Mouse (Mus musculus) megakaryocyte, adult 5-6 weeks (primary cell): ENCODE measurements around the gene Thada. TPM values are rescaled to one million over a fixed set of nuclear protein-coding genes. Genes with fewer than 3 reads are reported as not detected.
"Not testable (repeated sequence)": the region's sequence is repeated elsewhere in the genome, so short reads cannot be mapped to it uniquely, and the experiment has no call there.

ENCODE experiments used
- ATAC-seq: 2 replicates; pipeline ENCODE4 v1.8.0; 2016; ENCODE audit warnings: mild to moderate bottlenecking, inconsistent platforms; ENCODE audit not compliant: poor library complexity, severe bottlenecking
- total RNA-seq, 2 experiments: library from RNA; stranded (forward) in 1 of 2; stranded (reverse) in 1 of 2; fragments of 153-499, 151-499 nt in 1 of 2; fragments of 221-1000, 200-1000 nt in 1 of 2; gene quantifications; 2 replicates each; pipeline versions ENCODE4 v1.2.3 to v1.2.4; 2015 to 2017

The Thada gene
- total RNA-seq, 2 experiments from 2014 or later = 12.5 to 15.4 TPM

DNA sequence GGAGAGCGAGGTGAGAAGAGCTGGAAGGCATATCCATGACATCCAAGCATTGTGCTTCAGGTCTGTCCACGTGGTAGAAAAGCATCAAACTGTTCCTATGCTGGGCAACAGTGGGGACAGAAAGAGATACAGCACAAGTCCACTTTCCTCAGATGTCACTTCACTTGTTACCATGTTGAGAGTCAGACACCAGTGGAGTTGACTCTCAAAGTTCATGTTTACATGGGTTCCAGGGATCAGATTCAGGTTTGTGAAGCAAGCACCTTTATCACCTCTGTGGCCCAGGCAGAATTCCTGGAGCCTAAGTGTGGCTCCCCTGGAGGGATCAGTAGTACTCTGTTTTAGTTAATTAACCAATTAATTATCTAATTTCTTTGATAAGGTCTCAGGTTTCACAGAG is 232.2 kb downstream of the Thada start:
- ATAC-seq = no peak

DNA sequence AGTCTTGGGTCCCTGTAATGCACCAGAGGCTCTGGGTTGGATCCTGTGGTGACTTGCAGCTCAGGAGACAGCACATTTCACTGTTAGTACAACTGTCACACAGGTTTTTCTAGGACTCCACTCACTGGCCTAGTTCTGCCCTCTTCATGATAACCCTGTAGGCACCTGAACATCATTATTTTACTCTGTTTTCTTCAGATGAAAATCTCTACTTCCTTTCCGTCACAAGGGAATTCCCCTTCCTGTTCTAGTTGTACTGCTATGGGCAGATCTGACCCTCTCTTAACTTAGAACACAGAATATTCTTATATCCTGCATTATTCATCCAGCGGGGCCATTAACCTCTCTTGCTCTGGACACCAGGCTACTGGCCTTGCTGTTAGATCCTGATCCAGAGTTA is 234.6 kb downstream of the Thada start:
- ATAC-seq = no peak

DNA sequence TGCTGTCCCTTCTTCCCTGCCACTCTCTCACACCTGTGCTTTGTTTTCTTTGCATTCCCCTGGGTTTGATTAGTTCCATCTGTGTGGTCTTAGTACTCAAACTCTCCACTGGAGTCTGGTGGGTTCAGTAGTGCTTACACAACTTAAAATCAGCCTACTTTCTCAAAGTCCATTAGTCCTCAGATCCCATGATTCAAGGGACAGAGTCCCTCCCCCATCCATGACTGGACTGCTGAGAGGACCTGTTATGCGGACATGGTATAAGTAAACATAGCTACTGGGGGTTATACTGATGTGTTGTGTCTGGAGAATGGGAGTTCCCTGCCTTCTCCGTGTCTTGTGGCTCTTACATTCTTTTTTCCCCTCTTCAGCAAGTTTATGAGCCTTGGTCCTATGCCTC is 237.8 kb downstream of the Thada start:
- ATAC-seq = no peak

DNA sequence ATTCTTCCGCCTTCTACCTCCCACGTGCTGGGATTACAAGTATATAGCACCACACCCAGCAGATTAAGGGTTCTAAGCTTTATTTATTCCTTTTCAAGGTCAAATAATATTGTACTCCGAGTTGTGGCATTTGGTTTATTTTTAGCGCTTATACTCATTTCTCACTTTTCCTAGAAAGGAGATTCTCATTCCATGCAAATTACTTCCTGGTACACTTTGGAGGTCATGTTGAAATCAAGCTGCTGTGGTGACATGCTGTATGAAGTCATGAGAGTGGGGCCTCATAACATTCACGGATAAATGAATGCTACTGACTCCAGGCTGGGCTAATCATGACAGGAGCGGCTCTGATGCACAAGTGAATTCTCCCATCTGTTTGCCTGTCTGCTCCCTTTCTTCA is 239.3 kb downstream of the Thada start:
- peak; percentile 53 for ATAC-seq

DNA sequence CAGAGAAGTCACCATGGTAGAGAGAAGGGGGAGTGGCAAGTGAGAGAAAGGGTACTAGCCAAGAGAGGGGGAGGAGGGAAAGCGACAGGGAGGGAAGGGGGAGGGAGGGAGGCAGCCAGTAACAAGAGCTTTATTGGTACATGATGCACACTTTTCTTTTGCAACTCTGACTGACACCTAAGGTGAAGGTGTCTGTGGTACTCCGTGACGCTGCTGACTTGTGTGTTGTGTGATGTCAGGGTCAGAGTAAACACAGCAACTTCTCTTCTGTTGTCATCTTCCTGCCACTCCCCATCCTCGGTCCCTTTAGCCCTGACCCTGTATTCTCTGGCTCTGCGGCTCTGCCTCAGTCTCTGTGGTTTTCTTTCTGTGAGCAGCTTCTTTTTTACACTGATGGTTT is 239.8 kb downstream of the Thada start:
- peak; percentile 94 for ATAC-seq

DNA sequence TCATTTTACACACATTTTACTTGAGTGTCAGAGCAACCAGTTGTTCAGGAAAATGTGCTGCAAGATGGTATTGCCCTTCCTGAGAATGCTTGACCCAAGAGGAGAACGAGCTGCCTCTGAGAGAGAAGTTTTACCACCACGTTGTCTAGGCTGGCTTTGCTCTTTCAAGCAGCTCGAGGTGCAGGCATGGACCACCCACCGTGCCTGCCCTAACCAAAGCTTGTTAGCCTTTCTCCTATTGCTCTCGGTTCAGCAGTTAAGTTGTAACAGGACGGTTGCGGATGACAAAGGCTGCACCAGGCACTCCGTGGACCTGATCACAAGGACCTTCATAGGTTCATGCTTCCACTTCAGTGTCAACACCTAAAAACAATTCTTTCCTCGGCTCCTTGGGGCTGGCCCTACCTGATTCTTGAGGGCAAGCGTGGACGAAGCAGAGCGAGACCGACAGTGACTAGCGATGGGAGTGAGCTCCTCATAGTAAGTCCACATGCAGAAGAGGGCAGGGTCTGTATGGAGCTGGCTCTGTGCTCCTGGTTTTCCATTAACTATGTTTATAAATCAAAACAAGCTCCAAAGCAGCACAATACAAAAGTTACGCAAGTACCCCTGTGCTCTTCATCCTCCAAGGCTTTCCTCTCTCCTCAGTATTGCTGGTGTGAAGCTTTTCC is 241.7 kb downstream of the Thada start:
- ATAC-seq = no peak

DNA sequence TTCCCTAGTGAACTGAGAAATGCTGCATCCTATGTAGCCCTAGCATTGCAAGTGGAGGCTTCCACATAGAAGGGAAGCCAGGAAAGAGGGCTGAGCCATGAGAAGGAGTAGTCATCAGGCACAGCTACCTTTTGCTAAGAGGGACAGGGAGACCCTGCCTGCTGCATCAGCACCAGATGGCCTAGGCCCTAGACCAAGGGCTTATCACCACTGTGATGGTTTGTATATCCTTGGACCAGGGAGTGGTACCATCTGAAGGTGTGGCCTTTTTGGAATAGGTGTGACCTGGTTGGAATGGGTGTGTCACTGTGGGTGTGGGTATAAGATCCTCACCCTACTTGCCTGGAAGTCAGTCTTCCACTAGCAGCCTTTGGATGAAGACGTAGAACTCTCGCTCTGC is 247.2 kb downstream of the Thada start:
- ATAC-seq = not testable (repeated sequence)

DNA sequence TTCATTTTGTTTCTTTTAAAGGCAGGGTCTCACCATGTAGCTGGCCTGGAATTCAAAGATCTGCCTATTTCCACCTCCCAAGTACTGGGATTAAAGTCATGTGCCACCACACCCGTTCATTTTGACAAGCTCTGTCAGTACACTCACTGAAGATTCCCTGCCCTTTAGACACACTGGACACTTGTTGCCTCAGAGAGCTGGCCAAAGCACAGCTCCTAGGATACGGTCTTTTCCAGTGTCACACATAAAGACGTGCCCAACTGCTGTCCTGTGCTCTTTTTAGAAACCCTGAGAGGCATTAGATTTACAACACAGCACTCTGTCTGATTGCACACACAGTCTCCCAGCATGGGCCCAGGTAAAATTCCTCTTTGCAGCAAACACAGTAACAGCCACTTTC is 248.3 kb downstream of the Thada start:
- no peak for ATAC-seq

DNA sequence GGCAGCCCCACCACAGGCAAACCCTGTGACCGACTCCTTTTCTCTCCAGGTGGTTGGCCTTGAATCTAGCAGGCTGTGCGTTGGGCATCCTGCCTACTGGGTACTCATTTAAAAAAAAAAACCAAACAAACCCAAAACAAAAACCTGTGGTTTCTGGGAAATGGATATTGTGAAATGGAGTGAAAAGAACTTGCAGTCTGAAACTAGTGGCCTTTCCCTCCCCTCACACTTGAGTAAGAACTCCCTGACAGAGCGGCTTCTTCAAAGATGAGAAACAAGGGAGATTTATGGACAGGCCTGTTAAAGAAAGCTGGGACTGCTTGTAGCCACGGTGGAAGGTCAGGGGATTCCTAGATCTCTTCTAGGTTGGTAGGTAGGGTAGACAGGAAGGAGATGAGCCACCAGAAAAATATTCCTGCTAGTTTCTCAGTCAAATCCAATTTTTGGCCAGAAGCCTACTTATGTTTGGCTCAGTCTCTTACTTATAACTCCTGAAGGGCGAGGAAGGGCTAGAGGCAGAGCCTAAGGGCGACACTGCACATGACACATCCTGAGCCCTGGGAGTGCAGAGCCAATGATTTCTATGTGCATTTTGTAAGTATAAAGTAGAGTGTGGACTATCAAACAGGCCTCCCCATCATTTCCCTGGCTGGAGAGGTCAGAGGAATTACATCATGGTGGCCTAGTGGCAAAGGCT is 250.6 kb downstream of the Thada start:
- ATAC-seq = peak; percentile 57

DNA sequence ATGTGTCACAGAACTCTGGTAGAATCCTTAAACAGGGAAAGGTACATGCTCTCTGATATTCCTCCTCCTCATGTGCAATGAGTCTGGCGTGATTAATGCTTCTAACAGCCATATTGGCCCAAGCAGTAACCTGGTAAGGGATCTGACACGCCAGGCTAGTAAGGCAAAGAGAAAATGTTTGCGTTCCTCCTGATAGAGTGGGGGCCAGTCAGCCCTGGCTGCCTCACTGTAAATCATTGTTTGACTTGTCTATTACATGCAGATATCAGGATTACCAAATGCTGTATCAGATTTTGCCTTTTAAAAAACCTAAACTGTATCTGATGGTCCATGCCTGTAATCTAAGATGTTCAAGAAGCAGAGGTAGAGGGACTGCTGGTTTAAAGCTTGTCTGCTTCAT is 252.5 kb downstream of the Thada start:
- ATAC-seq = no peak

DNA sequence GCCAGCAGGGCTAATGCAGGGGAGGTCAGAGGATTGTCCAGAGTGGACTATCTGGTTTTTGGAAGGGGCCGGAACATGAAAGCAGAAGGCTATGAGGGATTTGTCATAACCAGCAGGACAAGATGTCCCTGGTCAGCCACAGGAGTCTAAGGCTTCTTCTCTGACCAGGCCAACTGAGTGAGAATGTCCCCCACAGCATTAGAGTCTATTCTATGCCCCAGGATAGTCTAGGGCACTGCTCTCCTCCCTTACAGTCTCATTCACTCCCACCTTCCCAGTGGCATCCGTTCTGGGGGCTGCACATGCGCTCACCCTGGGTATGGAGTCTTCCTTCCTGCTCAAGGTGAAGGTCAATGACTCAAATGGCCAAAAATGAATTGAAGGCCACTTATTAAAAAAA is 258.4 kb downstream of the Thada start:
- no peak for ATAC-seq

DNA sequence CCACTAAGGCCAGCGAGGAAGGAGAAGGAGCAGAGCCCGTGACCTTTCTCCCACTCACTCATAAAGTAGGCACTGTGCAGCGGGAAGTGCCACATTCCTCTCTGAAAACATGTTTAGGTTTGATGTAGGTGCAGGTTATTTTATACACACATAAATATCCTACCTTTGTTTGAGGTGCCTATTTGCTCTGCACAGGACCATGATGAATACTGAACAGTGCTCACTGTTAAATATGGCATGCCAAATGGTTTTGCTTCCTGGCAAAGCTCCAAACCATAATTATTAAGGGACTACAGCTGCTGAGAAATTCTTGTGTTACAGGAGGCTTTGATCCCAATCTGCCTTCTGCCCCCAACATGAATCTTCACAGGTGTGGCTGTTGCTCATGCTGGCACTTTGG is 259.8 kb downstream of the Thada start:
- ATAC-seq = no peak

DNA sequence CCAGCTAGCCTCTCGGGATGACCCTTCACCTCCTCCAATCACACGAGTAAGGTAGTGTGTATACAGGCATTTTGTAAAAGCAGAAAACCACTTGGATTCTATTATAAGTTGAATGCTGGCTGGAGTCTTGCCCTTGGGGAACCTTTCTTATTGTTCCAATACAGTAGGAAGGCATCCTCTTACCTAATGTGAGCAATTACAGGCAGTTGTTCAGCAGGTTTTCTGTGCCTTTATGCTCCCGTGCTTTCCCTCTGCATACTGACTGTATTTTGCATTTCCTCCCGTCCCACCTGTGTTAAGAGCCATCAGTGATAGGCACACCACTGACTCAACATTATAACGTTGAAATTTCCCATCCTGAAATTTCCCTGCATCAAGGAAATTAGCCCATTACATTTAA is 261.0 kb downstream of the Thada start:
- ATAC-seq = no peak

DNA sequence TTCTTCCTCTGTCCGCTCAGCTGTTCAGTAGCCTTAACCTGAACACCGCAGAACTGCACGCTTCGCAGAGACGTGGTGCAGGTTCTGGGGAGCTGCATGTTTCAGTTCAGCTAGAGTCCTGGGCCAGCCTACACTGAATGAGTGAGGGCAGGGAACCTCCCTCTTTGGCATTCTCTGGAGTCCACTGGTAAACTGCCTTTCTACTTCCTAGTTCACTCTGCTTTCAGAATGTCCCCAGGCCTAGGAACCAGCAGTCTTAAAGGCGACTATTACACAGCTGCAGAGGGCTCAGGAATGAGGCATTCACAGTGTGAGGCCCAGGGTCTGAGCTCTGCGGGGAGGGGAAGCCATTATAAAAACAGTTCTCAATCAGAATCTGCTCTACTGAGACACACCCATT is 262.7 kb downstream of the Thada start:
- ATAC-seq = no peak

DNA sequence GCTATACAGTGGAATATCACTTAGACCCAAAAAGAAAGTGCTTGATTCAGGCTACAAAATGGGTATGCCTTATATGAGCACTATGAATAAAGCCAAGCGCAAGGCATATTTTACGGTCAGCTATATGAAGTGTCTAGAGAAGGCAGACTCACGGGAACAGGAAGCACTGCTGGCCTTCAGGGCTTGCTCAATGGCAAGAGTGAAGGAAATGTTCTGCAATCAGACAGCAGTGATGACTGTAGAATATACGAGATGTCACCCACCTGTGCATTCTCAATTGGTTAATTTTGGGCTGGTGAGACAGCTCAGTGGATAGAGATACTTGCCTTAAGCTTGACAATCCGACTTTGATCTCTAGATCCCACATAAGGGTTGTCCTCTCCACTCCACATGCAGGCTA is 264.8 kb downstream of the Thada start:
- peak; percentile 97 for ATAC-seq

DNA sequence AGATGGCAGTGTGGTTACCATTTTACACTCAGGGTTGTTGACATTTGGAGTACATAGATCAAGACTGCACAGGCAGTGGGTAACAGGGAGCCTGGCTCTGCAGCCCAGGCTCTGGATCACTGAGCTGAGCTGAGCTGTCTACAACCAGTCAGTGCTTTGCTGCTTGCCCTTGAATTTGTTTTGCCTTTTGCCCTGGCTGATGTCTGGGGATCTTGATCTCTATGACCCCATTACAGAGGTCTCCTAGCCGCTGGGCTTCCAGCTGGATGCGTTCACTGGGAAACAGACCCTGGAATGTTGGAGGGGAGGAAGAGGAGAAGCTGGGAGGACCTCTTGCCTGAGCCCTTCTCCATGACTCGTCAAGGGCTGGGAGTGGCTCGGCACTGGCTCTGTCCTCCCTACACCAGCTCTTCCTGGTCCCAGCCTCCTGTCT is 268.1 kb downstream of the Thada start:
- no peak for ATAC-seq

DNA sequence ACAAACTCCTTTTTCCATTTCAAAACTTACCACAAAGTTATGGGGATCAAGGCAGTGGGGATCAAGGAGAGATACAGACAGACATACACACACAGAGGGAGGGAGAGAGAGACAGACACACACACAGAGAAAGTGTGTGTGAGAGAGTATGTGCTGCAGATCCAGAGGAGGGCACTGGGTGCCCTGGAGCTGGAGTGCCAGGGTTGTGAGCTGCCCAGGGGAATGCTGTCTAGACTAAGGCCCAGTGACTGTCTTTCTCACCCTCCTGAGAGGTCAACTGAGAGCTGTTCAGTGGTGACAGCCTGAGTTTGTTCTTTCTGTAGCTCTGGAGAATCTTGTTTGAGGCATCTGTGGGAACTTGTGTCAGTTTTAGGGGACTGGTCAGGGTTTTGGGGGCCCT is 269.7 kb downstream of the Thada start:
- no peak for ATAC-seq

DNA sequence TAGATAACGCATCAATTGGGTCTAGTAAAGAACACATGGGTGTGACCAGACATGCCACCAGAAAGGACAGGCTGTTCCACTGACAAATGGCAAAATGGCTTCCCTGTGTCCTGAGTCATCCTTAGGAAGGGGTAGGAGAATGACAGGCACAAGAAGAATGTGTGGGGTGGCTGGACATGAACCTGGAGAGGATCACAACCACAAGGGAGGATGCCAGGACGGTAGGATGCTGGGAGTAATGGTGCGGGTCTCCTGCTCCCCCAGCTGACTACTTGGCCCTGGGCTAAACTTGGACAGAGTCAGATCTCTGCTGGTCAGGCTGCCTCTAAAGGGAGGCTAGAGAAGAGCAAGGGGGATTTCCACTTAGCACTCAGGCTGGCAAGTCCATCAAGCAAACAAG is 270.2 kb downstream of the Thada start:
- no peak for ATAC-seq

DNA sequence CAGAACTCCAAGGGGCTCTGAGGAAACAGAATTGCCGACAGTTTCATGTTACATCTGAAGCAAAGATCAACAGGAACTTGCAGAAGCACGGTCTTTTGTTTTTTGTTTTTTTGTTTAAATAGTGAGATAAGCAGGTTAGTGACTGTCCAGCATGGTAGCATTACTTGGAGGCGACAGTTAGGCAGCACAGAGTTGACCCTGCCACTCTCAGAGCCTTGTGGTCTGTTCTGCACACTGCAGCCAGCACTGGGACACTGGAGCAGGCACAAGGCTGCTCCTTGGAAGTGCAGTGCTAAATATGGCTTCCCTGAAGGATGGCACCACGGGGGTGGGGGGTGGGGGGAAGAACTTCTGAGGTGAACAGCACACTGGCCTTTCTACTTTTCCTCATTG is 271.0 kb downstream of the Thada start:
- no peak for ATAC-seq

DNA sequence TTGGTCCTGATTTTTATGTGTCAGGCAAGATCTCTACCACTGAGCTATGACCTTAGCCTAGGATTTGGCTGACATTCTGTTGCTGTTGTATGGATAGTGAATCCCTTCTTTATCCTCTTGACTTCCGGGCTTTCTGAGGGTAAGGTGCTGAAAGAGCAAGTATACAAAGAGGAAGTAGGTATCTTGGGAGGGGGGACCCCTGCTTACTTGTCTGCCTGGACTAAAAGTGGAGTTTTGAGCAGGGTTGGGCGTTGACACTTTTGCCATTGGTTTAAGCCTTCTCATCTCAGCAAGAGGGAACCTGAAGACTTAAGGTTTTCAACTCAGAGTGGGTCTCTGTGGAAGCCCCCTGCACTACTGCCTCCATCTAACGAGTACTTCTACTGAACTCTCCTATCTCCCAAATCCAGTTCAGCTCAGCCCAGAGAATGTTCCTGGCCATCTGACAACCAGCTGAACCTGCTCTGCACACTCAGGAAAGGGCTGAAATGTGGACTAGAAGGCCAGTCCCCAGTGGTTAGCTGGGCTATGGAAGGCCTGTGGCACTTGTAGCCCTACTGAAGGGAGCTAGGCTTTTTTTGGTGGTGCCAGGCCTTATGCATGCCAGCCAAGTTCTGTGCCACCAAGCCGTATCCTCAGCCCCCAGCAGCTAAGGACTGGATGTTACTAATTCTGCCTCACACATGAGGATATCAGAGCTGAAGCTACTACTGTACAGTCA is 271.6 kb downstream of the Thada start:
- peak; percentile 28; the same call in 1 of the 2 replicates for ATAC-seq

DNA sequence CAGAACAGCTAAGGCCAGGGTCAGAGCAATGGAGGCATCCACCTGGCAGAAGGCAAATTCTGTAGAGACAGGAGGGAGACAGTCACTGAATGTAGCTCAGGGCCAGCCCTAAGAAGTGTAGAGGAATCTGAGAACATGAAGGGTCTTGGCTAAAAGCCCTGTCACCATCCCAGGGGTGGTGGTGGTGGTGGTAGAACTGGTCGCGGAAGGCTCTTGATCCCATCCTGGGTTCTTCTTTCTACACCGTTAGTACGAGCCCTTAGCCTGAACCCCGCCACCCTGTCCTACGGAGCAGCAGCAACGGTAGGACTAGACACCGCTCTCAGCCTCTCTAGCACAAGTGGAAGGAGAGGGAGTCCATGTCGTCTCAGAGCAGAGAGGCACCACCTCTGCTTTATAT is 272.6 kb downstream of the Thada start:
- ATAC-seq = no peak

DNA sequence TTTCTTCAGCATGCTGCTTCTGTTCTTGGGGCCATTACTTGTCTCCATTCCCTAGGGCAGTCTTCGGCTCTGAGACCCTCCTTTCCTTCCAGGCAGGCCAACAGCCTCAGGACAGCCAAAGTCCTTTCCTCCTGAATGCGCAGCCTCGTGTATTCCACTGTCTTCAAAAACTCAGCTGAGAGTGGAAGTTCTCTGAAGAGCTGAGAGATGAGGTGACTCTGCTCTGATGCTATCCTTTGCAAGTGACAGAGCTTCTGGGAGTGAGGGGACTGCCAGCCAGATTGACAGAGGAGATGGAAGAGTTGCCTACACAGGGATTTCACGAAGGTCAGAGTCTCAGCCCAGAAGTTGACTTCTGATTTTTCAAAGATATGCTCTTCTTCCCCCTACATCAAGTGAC is 274.1 kb downstream of the Thada start:
- ATAC-seq = no peak
